Mouse (Mus musculus) retina, adult 2 months (tissue): ENCODE data around the gene Fer1l4.

ENCODE experiments used
- DNase-seq: peaks from one replicate; pipeline ENCODE4 v3.0.0-alpha.2; 2012; ENCODE audit warnings: low read depth, low spot score

Fer1l4 gene

DNA sequence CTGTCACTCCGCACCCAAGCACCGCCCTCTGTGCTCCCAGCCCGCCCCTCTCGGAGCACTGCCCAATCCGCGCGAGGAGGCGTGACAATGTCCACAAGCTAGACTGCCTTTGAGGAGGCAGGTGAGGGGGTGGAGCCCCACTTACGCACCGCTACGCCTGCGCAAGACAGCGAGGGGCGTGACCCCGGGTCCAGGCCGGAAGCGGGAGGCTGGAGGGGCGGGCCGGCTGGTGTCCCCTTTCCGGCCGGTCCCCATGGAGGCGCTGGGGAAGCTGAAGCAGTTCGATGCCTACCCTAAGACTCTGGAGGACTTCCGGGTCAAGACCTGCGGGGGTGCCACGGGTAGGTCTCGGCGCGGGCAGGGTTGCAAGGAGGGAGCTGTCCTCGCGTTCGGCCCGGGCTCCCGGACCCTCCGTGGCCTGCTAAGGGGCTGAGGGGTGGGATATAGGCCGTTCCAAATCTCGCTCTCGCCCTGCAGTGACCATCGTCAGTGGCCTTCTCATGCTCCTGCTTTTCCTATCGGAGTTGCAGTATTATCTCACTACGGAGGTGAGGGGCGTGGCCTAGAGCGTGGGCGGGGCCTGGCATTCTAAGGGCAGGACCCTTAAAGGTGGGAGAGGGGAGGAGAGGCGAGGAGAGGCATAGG lies 44.7 kb downstream of the Fer1l4 start, which contains the start of the genes 6430550D23Rik and Ergic3:
6430550D23Rik (minus strand) TSS at position 90 of the 645 bp plus-strand sequence.
Ergic3 (plus strand) TSS at position 158 of the 645 bp plus-strand sequence.
- peak; percentile 91 for DNase-seq

DNA sequence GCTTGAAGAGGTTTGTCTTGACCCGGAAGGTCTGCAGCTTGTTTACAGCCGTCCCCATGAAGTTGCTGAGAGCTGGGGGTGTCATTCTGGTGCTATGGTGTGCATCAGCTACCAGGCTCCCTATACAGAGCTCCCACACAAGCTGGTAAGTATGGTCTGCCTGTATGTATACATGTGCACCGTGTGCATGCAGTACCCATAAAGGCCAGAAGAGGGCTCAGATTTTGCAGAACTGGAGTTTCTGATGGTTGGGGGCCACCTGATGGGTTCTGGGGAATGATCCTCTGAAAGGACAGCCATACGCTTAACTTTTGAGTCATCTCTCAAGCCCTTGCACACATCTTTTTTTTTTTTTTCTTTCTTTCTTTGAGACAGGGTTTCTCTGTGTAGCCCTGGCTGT lies 47.4 kb downstream of the Fer1l4 start:
- DNase-seq: no peak

DNA sequence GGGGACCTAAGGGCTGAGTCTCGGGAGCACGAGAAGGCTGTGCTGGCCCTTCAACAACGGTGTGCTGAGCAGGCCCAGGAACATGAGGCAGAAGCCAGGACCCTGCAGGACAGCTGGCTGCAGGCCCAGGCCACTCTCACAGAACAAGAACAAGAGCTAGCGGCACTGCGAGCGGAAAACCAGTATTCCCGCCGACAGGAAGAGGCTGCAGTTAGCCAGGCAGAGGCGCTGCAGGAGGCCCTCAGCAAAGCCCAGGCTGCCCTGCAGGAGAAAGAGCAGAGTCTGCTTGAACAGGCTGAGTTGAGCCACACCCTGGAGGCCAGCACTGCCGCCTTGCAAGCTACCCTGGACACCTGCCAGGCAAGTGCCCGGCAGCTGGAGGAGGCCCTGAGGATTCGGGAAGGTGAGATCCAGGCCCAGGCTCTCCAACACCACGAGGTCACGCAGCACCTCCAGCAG lies 60.9 kb downstream of the Fer1l4 start:
- DNase-seq: no peak

DNA sequence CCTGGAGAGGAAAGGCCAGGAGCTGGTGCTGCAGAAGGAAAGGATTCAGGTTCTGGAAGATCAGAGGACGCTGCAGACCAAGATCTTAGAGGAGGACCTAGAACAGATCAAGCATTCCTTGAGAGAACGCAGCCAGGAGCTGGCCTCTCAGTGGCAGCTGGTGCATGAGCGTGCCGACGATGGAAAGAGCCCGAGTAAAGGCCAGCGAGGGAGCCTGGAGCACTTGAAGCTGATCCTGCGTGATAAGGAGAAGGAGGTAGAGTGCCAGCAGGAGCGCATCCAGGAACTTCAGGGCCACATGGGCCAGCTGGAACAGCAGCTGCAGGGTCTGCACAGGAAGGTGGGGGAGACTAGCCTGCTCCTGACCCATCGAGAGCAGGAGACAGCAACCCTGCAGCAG lies 61.6 kb downstream of the Fer1l4 start:
- no peak for DNase-seq

GRCm38 (mm10) chr2:155989085-155989484 lies 63.7 kb downstream of the Fer1l4 start:
- no peak for DNase-seq

DNA sequence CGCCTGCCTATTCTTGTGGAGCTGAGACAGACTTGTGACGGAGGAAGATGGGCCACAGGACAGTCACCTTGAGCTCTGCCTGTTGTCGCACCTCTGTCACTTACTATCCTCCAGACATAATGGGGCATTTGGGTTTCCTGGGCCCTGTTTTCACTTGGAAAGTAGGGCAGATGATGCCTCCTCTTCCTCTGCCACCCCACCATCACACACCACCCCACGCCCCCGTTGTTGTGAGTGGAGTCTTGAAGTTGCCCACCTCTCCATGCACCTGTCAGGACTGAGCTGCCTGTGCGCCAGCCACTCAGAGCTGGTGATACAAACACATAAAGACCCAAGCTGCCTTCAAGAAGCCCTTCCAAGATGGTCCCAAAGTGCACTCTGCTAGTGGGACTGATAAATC lies 65.6 kb downstream of the Fer1l4 start:
- no peak for DNase-seq

GRCm38 (mm10) chr2:155985776-155986175 lies 67.0 kb downstream of the Fer1l4 start:
- no peak for DNase-seq

- no peak for DNase-seq
Observed at GRCm38 (mm10) chr2:155979328-155979991, 73.3 kb downstream of the Fer1l4 start.

GRCm38 (mm10) chr2:155974087-155974731 lies 78.5 kb downstream of the Fer1l4 start:
- no peak for DNase-seq

GRCm38 (mm10) chr2:155973348-155973747 lies 79.4 kb downstream of the Fer1l4 start:
- DNase-seq: peak; percentile 81
